Comparison of ENCODE assay signal across 17 mouse cellular contexts in the genomic region with DNA sequence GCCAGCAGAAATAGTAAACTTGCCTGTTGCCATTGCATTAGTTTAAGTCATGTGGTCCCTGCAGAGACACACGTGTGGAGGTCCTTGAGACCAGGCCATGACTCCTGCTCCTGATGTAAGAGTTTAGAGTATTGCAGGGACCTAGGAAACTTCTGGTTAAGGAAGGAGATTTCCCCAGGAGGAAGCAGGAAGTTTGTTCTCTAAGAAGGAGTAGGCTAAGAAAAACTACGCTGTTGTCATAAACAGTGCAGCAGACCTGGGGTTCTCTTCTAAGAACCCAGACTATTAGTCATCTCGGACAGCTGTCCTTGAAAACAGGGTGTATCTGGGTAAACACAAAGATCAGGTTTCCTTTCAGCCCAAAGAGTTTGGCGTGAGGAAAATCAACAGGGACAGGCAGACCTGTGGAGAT. TPM values are rescaled to one million over a fixed set of nuclear protein-coding genes. Genes with fewer than 3 reads are reported as not detected.
DNase-seq lines count a peak whose midpoint lies in the region; ATAC-seq and TF ChIP-seq lines count a peak whose summit lies in the region.
"Had no signal": no experiment of that assay in that cellular context is flagged by ENCODE, and none has a peak within 500 bp of the region (broad histone marks: within the 10 kb centered on the region; RNA-seq: fewer than 3 reads in every experiment).

No protein-coding gene starts in this region.

- peak; percentile 53 for ATAC-seq in intestine, embryonic 15.5 days
- no peak for ATAC-seq in heart, embryonic 11.5 days (replicated peaks; ENCODE audit: insufficient number of reproducible peaks, low FRiP score, low TSS enrichment)
- no peak for ATAC-seq in megakaryocyte-erythroid progenitor cell, adult 5-6 weeks (replicated peaks; ENCODE audit: low FRiP score, low TSS enrichment, poor library complexity, severe bottlenecking)
- ATAC-seq: activated CD4-positive, CD25-positive, alpha-beta regulatory T cell, adult 4 months; CD4-positive, CD25-positive, alpha-beta regulatory T cell, adult 4 months; liver, embryonic 12.5 days had no signal

- H3K4me3 ChIP-seq in ES-Bruce4 (ENCODE audit: low read depth, low read length): no peak overlapping the region
- no peak overlapping the region for H3K4me3 ChIP-seq in intestine, embryonic 15.5 days (replicated peaks)
- H3K4me3 ChIP-seq in heart, embryonic 11.5 days (ENCODE audit: low read depth, low read length): no peak overlapping the region
- H3K4me3 ChIP-seq: embryonic facial prominence, embryonic 12.5 days; heart, embryonic 15.5 days; liver, embryonic 12.5 days had no signal

- WGBS in intestine, embryonic 15.5 days: 17% methylated on average over 4 of the region's 4 CpGs
- 28% methylated on average over 4 of the region's 4 CpGs for WGBS in heart, embryonic 11.5 days (ENCODE audit: insufficient replicate concordance)

- DNase-seq in gastrocnemius, adult 18-20 months (ENCODE audit: low spot score): peak; percentile 16
- no peak for DNase-seq in gastrocnemius, postnatal 36 days
- peak; percentile 43 for DNase-seq in lung, postnatal 25 days (ENCODE audit: low spot score)
- no peak for DNase-seq in layer of hippocampus, adult 9-11 months
- DNase-seq: cerebellum, postnatal 14 days; kidney, postnatal 25 days; midbrain, embryonic 14.5 days had no signal

- TF ChIP-seq EP300 in ES-Bruce4 (IDR thresholded peaks at IDR 0.05; ENCODE audit: insufficient read depth, low read depth, low read length): no peak

- H3K4me1 ChIP-seq in ES-Bruce4 (ENCODE audit: control insufficient read depth, insufficient read depth, low read length): peaks cover 5% of the 10 kb centered on the region
- H3K4me1 ChIP-seq in intestine, embryonic 15.5 days (replicated peaks): no peaks in the 10 kb centered on the region
- no peaks in the 10 kb centered on the region for H3K4me1 ChIP-seq in heart, embryonic 11.5 days (ENCODE audit: control insufficient read depth, insufficient read depth, low read length)
- H3K4me1 ChIP-seq: heart, embryonic 15.5 days; liver, embryonic 12.5 days had no signal

- H3K4me2 ChIP-seq in intestine, embryonic 15.5 days (replicated peaks): no peak overlapping the region
- H3K4me2 ChIP-seq in heart, embryonic 11.5 days: no peak overlapping the region
- H3K4me2 ChIP-seq: embryonic facial prominence, embryonic 12.5 days; heart, embryonic 15.5 days; liver, embryonic 12.5 days had no signal

- H3K27me3 ChIP-seq in ES-Bruce4 (ENCODE audit: control insufficient read depth, insufficient read depth, low read length, poor library complexity, severe bottlenecking): no peaks in the 10 kb centered on the region
- no peaks in the 10 kb centered on the region for H3K27me3 ChIP-seq in intestine, embryonic 15.5 days (replicated peaks)
- H3K27me3 ChIP-seq in heart, embryonic 11.5 days (ENCODE audit: control insufficient read depth, insufficient read depth, low read length): no peaks in the 10 kb centered on the region
- H3K27me3 ChIP-seq: embryonic facial prominence, embryonic 12.5 days; heart, embryonic 15.5 days; liver, embryonic 12.5 days had no signal

- H3K36me3 ChIP-seq in ES-Bruce4 (ENCODE audit: control insufficient read depth, insufficient read depth, low read length, poor library complexity, severe bottlenecking): no peaks in the 10 kb centered on the region
- no peaks in the 10 kb centered on the region for H3K36me3 ChIP-seq in intestine, embryonic 15.5 days
- no peaks in the 10 kb centered on the region for H3K36me3 ChIP-seq in heart, embryonic 11.5 days (ENCODE audit: control insufficient read depth, insufficient read depth, low read length)
- H3K36me3 ChIP-seq: embryonic facial prominence, embryonic 12.5 days; heart, embryonic 15.5 days; liver, embryonic 12.5 days had no signal

- intact Hi-C loops in gastrocnemius, postnatal 36 days (cut with DNase I): no loop called here

- H3K9me3 ChIP-seq in ES-Bruce4 (replicated peaks; ENCODE audit: control insufficient read depth, insufficient read depth, low read length, poor library complexity, severe bottlenecking): no peaks in the 10 kb centered on the region
- H3K9me3 ChIP-seq in intestine, embryonic 15.5 days: no peaks in the 10 kb centered on the region
- H3K9me3 ChIP-seq in heart, embryonic 11.5 days (replicated peaks; ENCODE audit: control insufficient read depth, low read length): no peaks in the 10 kb centered on the region
- H3K9me3 ChIP-seq: embryonic facial prominence, embryonic 12.5 days; heart, embryonic 15.5 days; liver, embryonic 12.5 days had no signal

- TF ChIP-seq CTCF in ES-Bruce4 (IDR thresholded peaks at IDR 0.05; ENCODE audit: low read depth, low read length): no peak

- TF ChIP-seq POLR2A in ES-Bruce4 (IDR thresholded peaks at IDR 0.05; ENCODE audit: insufficient read depth, low read length): no peak

- H3K9ac ChIP-seq in ES-Bruce4 (ENCODE audit: low read depth, poor library complexity, severe bottlenecking): no peak overlapping the region
- no peak overlapping the region for H3K9ac ChIP-seq in intestine, embryonic 15.5 days
- no peak overlapping the region for H3K9ac ChIP-seq in heart, embryonic 11.5 days (ENCODE audit: low read depth, low read length)
- H3K9ac ChIP-seq: embryonic facial prominence, embryonic 12.5 days; heart, embryonic 15.5 days; liver, embryonic 12.5 days had no signal

- H3K27ac ChIP-seq in ES-Bruce4 (ENCODE audit: insufficient read depth, low read length): peak overlapping the region; percentile 0; the same call in 1 of the 2 replicates
- H3K27ac ChIP-seq in intestine, embryonic 15.5 days: no peak overlapping the region
- H3K27ac ChIP-seq in heart, embryonic 11.5 days (ENCODE audit: low read depth, low read length): no peak overlapping the region
- H3K27ac ChIP-seq: embryonic facial prominence, embryonic 12.5 days; heart, embryonic 15.5 days; liver, embryonic 12.5 days had no signal

RNA-seq across cellular contexts. Expression of a gene that starts 36.2 kb away (rescaled TPM):
- total RNA-seq in gastrocnemius, adult 18-20 months (2021): 100 to 1,000 TPM; 309 to 340 TPM
- 100 to 1,000 TPM; 298 to 322 TPM for total RNA-seq in gastrocnemius, postnatal 36 days (2021)
- polyA plus RNA-seq in ES-Bruce4 (2011; ENCODE audit: insufficient read depth, insufficient read length, low read depth, missing spikeins): 238 and 240 TPM in 2 replicates
- 386 and 401 TPM in 2 replicates for polyA plus RNA-seq in intestine, embryonic 15.5 days (2015; fragmentation: Nextera tagmentation; extraction: Ambion mirVana)
- 518 and 543 TPM in 2 replicates for polyA plus RNA-seq in heart, embryonic 11.5 days (2014; fragmentation: Nextera tagmentation; extraction: Ambion mirVana)
- total RNA-seq in megakaryocyte-erythroid progenitor cell, adult 5-6 weeks (2014; fragmentation: Nextera tagmentation): 244 and 249 TPM in 2 replicates
- 235 and 255 TPM in 2 replicates for total RNA-seq in megakaryocyte-erythroid progenitor cell, adult 5-6 weeks (2017)

RNA-seq across cellular contexts. Expression of a gene that starts 48.5 kb away (rescaled TPM):
- total RNA-seq in gastrocnemius, adult 18-20 months (2021): 10 to 100 TPM in 1 of 2 experiments, 1 to 10 TPM in 1; 7.7 to 14.0 TPM
- total RNA-seq in gastrocnemius, postnatal 36 days (2021): 10 to 100 TPM in 1 of 2 experiments, 1 to 10 TPM in 1; 8.3 to 12.0 TPM
- polyA plus RNA-seq in ES-Bruce4 (2011; ENCODE audit: insufficient read depth, insufficient read length, low read depth, missing spikeins): 66.1 and 75.1 TPM in 2 replicates
- polyA plus RNA-seq in intestine, embryonic 15.5 days (2015; fragmentation: Nextera tagmentation; extraction: Ambion mirVana): 76.9 and 78.3 TPM in 2 replicates
- polyA plus RNA-seq in heart, embryonic 11.5 days (2014; fragmentation: Nextera tagmentation; extraction: Ambion mirVana): 38.5 and 45.0 TPM in 2 replicates
- total RNA-seq in megakaryocyte-erythroid progenitor cell, adult 5-6 weeks (2014; fragmentation: Nextera tagmentation): 0.59 and 2.4 TPM in 2 replicates
- total RNA-seq in megakaryocyte-erythroid progenitor cell, adult 5-6 weeks (2017): 0.61 TPM in 1 of 2 replicates, not detected in the other
- total RNA-seq: granulocyte monocyte progenitor cell, adult 5-6 weeks had no signal

RNA-seq across cellular contexts. Expression of a gene that starts 49.5 kb away (rescaled TPM):
- total RNA-seq in gastrocnemius, adult 18-20 months (2021): 10 to 100 TPM; 65.4 to 75.4 TPM
- total RNA-seq in gastrocnemius, postnatal 36 days (2021): 10 to 100 TPM; 60.4 to 65.8 TPM
- polyA plus RNA-seq in ES-Bruce4 (2011; ENCODE audit: insufficient read depth, insufficient read length, low read depth, missing spikeins): 280 and 301 TPM in 2 replicates
- 299 and 308 TPM in 2 replicates for polyA plus RNA-seq in intestine, embryonic 15.5 days (2015; fragmentation: Nextera tagmentation; extraction: Ambion mirVana)
- polyA plus RNA-seq in heart, embryonic 11.5 days (2014; fragmentation: Nextera tagmentation; extraction: Ambion mirVana): 319 and 322 TPM in 2 replicates
- total RNA-seq in megakaryocyte-erythroid progenitor cell, adult 5-6 weeks (2014; fragmentation: Nextera tagmentation): 238 and 277 TPM in 2 replicates
- total RNA-seq in megakaryocyte-erythroid progenitor cell, adult 5-6 weeks (2017): 172 and 198 TPM in 2 replicates

Comparison
In these comparisons a context has a peak if more than half of its experiments do, and no peak if none do; other contexts are left out.
1. DNase-seq: peak in gastrocnemius, adult 18-20 months (single experiment) and lung, postnatal 25 days (single experiment); none in gastrocnemius, postnatal 36 days (0 of 2) and layer of hippocampus, adult 9-11 months (single experiment).